Mouse (Mus musculus) neural tube, embryonic 11.5 days (tissue): ENCODE measurements at regions not wholly inside any gene's neighbourhood (a gene's known extent, or its start where the extent isn't known, plus 50 kb on each side); places are given as distances from the start of the nearest gene placed in this dataset.
A peak's percentile ranks its signal among the peaks of the same experiment; 100 is the strongest.

Source experiments
- ATAC-seq: fragments of 200-750 bp; cut with Nextera tagmentation; 2 replicates; pipeline ENCODE4 v1.8.0; 2017; ENCODE audit warnings: moderate number of reproducible peaks, mild to moderate bottlenecking, moderate TSS enrichment, moderate library complexity; ENCODE audit not compliant: insufficient read depth, low FRiP score, low TSS enrichment
- DNase-seq: peaks from one replicate; pipeline ENCODE4 v3.0.0-alpha.2; 2015; ENCODE audit warnings: low spot score
- H3K27ac ChIP-seq: fragments of 300-500 bp; sonication (generic); 2 replicates; pipeline ENCODE4 v1.5.1; 2014; ENCODE audit warnings: low read depth, mild to moderate bottlenecking, low read length
- H3K27me3 ChIP-seq: fragments of 300-500 bp; sonication (generic); 2 replicates; pipeline ENCODE4 v1.6.1; 2014; ENCODE audit warnings: mild to moderate bottlenecking, low read length, mixed read lengths; ENCODE audit not compliant: control insufficient read depth, insufficient read depth
- H3K36me3 ChIP-seq: fragments of 300-500 bp; sonication (generic); 2 replicates; pipeline ENCODE4 v1.6.1; 2014; ENCODE audit warnings: mild to moderate bottlenecking, low read length, moderate library complexity, mixed read lengths; ENCODE audit not compliant: control insufficient read depth, insufficient read depth
- H3K4me1 ChIP-seq: fragments of 300-500 bp; sonication (generic); 2 replicates; pipeline ENCODE4 v1.6.1; 2014; ENCODE audit warnings: low read length, mixed read lengths; ENCODE audit not compliant: control insufficient read depth, insufficient read depth
- H3K4me2 ChIP-seq: fragments of 300-500 bp; sonication (generic); 2 replicates; pipeline ENCODE4 v1.6.1; 2014; ENCODE audit warnings: low read depth, mild to moderate bottlenecking, moderate library complexity
- H3K4me3 ChIP-seq: fragments of 300-500 bp; sonication (generic); 2 replicates; pipeline ENCODE4 v1.5.1; 2014; ENCODE audit warnings: low read depth, low read length
- H3K9ac ChIP-seq: fragments of 300-500 bp; sonication (generic); 2 replicates; pipeline ENCODE4 v1.6.1; 2014; ENCODE audit warnings: mild to moderate bottlenecking, low read length
- H3K9me3 ChIP-seq: fragments of 300-500 bp; sonication (generic); 2 replicates; pipeline ENCODE4 v1.6.1; 2016; ENCODE audit warnings: low read length; ENCODE audit not compliant: control insufficient read depth
- WGBS: fragments of 180-500 bp; shearing (Covaris S2); extraction: QIAGEN DNeasy Blood & Tissue Kit; methylation state at CpG from one replicate; pipeline ENCODE4 v1.1.7; 2014; 5-methylcytosine and 5-hydroxymethylcytosine counted together

DNA sequence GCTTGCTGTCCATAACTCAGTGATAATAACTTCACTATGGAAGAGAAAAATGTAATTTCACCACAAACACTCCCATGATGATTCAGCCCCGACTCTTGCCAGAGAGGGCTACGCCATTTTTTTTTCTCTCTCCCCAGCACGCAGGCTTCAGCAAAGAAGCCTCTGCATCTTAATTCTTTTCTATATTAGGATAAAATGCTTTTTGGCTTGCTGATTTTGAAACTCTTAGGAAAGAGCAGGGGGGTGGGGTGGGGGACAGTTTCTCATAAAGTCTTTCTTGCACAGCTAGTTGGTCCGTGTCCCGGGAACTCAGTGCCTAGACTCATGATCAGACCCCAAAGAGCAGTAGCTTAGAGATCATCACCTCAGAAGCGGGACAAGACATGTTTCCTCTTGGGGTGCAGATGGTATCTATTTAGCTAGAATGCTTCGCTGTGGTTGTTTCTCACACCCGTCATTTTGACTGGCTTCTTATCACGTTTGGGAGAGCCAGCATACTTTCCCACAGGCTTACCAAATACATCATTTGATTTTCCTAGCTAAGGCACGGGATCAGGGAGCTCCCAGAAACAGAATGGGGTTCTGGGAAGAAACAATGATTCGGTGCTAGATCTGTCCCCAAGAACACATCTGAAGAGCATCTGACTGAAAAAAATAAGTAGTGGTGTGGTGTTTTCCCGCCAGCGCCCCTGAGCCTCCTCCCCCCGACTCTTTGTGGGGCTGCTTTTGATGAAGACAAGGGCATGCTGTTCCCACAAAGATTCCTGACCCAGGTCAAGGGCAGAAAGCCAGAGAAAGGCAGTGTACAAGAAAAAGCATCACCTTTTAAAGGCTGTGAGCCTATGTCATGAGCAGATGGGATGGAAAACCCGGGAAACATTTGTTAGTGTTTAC, 483.6 kb upstream of the Id4 start:
- ATAC-seq (no peak), DNase-seq (no peak)
- Histone ChIP-seq H3K4me2 (no peak overlapping the region), H3K27ac (0 out of 2 replicates have a peak overlapping the region, but pooled peaks have one; percentile 8), H3K4me1 (peaks cover 4% of the 10 kb centered on the region; the same call in 1 of the 2 replicates), H3K27me3 (no peaks in the 10 kb centered on the region), H3K9ac (no peak overlapping the region), H3K4me3 (no peak overlapping the region), H3K36me3 (no peaks in the 10 kb centered on the region), H3K9me3 (no peaks in the 10 kb centered on the region)
- WGBS = 72% methylated on average over 15 of the region's 15 CpGs

GRCm38 (mm10) chr13:47778218-47779009, 482.6 kb upstream of the Id4 start:
- no peak for ATAC-seq
- Histone ChIP-seq H3K36me3 (no peaks in the 10 kb centered on the region), H3K9ac (no peak overlapping the region), H3K4me1 (peaks cover 4% of the 10 kb centered on the region; the same call in 1 of the 2 replicates), H3K4me3 (no peak overlapping the region), H3K27me3 (no peaks in the 10 kb centered on the region), H3K4me2 (no peak overlapping the region), H3K27ac (no peak overlapping the region), H3K9me3 (no peaks in the 10 kb centered on the region)
- 61% methylated on average over 12 of the region's 14 CpGs for WGBS
- DNase-seq = no peak

DNA sequence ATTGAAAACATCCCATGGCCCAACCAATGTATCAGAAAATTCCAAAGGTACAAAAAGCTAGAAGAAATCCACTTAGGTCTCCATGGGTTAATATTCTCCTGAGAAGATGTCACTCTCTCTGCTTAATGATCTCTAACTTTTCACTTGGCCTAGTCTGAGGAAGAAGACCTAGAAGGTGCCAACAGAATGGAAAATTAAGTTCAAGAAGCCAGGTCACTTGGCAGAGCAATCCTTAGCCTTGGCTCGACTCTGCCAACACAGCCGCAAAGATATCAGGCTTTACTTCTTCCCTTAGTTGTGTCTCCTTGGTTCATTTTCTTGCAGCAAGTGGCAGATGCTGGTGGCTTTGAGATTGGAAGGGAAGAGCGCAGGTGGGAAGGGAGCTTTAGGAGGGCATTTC, 476.6 kb upstream of the Id4 start:
- no peaks in the 10 kb centered on the region for H3K36me3 ChIP-seq
- no peaks in the 10 kb centered on the region for H3K27me3 ChIP-seq
- H3K9me3 ChIP-seq = no peaks in the 10 kb centered on the region
- no peak for DNase-seq
- H3K4me1 ChIP-seq = no peaks in the 10 kb centered on the region
- H3K4me2 ChIP-seq = no peak overlapping the region
- no peak overlapping the region for H3K27ac ChIP-seq
- H3K9ac ChIP-seq = no peak overlapping the region
- WGBS = 97% methylated on average over 3 of the region's 3 CpGs
- no peak for ATAC-seq
- H3K4me3 ChIP-seq = no peak overlapping the region

- H3K27me3 ChIP-seq = no peaks in the 10 kb centered on the region
- H3K9ac ChIP-seq = no peak overlapping the region
- H3K4me3 ChIP-seq = no peak overlapping the region
- no peak for DNase-seq
- 87% methylated on average over 4 of the region's 4 CpGs for WGBS
- H3K4me2 ChIP-seq = no peak overlapping the region
- no peak for ATAC-seq
- no peaks in the 10 kb centered on the region for H3K9me3 ChIP-seq
- no peaks in the 10 kb centered on the region for H3K4me1 ChIP-seq
- no peaks in the 10 kb centered on the region for H3K36me3 ChIP-seq
- no peak overlapping the region for H3K27ac ChIP-seq
These were observed 463.2 kb upstream of the Id4 start for GRCm38 (mm10) chr13:47797859-47798258.

- H3K4me3 ChIP-seq = no peak overlapping the region
- H3K36me3 ChIP-seq = no peaks in the 10 kb centered on the region
- H3K27me3 ChIP-seq = no peaks in the 10 kb centered on the region
- H3K9me3 ChIP-seq = no peaks in the 10 kb centered on the region
- no peak overlapping the region for H3K4me2 ChIP-seq
- H3K9ac ChIP-seq = no peak overlapping the region
- no peaks in the 10 kb centered on the region for H3K4me1 ChIP-seq
- DNase-seq (no peak), ATAC-seq (no peak)
- 82% methylated on average over 6 of the region's 6 CpGs for WGBS
- H3K27ac ChIP-seq = no peak overlapping the region
These were observed 449.2 kb upstream of the Id4 start for GRCm38 (mm10) chr13:47811711-47812415.

DNA sequence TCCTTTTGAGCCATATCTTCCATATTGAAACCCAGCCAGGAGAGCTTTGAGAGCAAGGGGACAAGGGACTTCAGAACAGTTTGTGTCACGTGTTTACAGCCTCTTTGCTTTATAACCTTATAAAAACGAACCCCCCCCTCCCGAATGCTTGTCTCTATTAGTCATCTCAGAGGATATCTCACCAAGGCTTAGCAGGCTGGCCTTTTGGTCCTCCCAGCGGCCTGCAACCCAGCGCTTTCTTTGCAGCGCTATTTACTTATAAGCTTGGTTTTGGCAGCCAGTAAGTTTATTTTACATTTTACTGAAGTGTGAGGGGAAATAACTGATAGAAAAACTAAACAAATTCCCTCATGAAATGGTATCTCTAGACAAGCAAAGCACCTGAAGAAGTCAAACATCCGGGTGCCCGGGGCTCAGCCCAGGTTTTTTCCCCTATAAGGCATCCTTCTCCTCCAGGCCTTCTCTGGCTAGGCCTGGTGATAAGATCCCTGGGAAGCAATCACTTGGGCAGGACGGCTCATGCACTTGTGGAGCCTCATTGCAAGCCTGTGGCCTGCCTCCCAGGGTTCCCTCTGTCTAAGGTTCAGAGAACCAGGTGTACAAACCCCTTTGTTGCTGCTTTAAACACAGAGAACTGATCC, 442.0 kb upstream of the Id4 start:
- no peak overlapping the region for H3K4me3 ChIP-seq
- WGBS = 85% methylated on average over 9 of the region's 9 CpGs
- no peak overlapping the region for H3K27ac ChIP-seq
- no peaks in the 10 kb centered on the region for H3K36me3 ChIP-seq
- no peaks in the 10 kb centered on the region for H3K4me1 ChIP-seq
- H3K9ac ChIP-seq = no peak overlapping the region
- no peak overlapping the region for H3K4me2 ChIP-seq
- ATAC-seq = no peak
- no peaks in the 10 kb centered on the region for H3K9me3 ChIP-seq
- DNase-seq = no peak
- H3K27me3 ChIP-seq = no peaks in the 10 kb centered on the region

DNA sequence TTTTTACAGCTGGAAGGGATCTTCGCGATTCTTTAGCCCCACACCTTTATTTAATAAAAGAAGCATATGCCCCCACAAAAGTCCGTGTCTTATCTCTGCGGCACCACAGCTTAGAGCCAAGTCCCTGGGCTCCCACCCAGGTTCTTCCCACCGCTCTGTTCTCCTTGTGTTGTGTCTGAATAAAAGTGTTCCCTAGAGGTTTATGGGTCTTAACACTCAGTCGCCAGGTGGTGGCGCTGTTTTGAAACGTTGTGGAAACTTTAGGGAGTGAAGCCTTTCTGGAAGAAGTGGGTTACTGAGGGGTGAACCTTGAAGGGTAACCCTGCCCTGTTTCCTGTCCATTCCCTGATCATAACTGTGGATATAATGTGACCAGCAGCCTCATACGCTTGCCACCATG, 424.5 kb upstream of the Id4 start:
- Histone ChIP-seq H3K9me3 (no peaks in the 10 kb centered on the region), H3K9ac (no peak overlapping the region), H3K27me3 (no peaks in the 10 kb centered on the region), H3K36me3 (no peaks in the 10 kb centered on the region), H3K4me1 (no peaks in the 10 kb centered on the region), H3K4me3 (no peak overlapping the region), H3K27ac (no peak overlapping the region), H3K4me2 (no peak overlapping the region)
- 42% methylated on average over 9 of the region's 9 CpGs for WGBS
- peak; percentile 56 for DNase-seq
- no peak for ATAC-seq

- ATAC-seq = no peak
- 88% methylated on average over 8 of the region's 8 CpGs for WGBS
These were observed 418.6 kb upstream of the Id4 start for GRCm38 (mm10) chr13:47842418-47842817.

More at GRCm38 (mm10) chr13:47842418-47842817, 418.6 kb upstream of the Id4 start:
- H3K27ac ChIP-seq = no peak overlapping the region
- H3K9me3 ChIP-seq = no peaks in the 10 kb centered on the region
- no peak overlapping the region for H3K4me3 ChIP-seq
- H3K27me3 ChIP-seq = no peaks in the 10 kb centered on the region
- H3K4me1 ChIP-seq = 0 out of 2 replicates have a peak, but pooled peaks cover 3% of the 10 kb centered on the region
- no peak overlapping the region for H3K9ac ChIP-seq
- H3K4me2 ChIP-seq = no peak overlapping the region
- no peak for DNase-seq
- H3K36me3 ChIP-seq = no peaks in the 10 kb centered on the region
